Mouse (Mus musculus) CH12.LX (cell line): Measurements from ENCODE around the gene Acadvl. TPM values are rescaled to one million over a fixed set of nuclear protein-coding genes. Genes with fewer than 3 reads are reported as not detected.
A peak's percentile ranks its signal among the peaks of the same experiment; 100 is the strongest.

Experiments
- DNase-seq: peaks from one replicate; pipeline ENCODE4 v3.0.0-alpha.2; 2013; ENCODE audit errors: extremely low read depth
- H3K27ac ChIP-seq: 2 replicates; pipeline ENCODE4 v1.5.1; 2012; ENCODE audit warnings: low read depth, mild to moderate bottlenecking, control low read depth, moderate library complexity; ENCODE audit not compliant: insufficient read depth
- H3K27me3 ChIP-seq: replicated peaks from 2 replicates; pipeline ENCODE3; 2012; ENCODE audit warnings: inconsistent platforms
- H3K36me3 ChIP-seq, 2 experiments: replicated peaks in 1 of 2; 2 replicates each; pipeline versions ENCODE3 to v1.6.1; 2012; ENCODE audit warnings: inconsistent platforms in 1 of 2, low read length in 1 of 2, mild to moderate bottlenecking in 1 of 2, mixed read lengths in 1 of 2, moderate library complexity in 1 of 2; ENCODE audit not compliant: control insufficient read depth in 1 of 2, insufficient read depth in 1 of 2
- H3K4me1 ChIP-seq, 2 experiments: 2 replicates each; pipeline ENCODE4 v1.6.1; 2012; ENCODE audit warnings: inconsistent platforms in 1 of 2, moderate library complexity in 1 of 2; ENCODE audit not compliant: insufficient read depth in 2 of 2, control insufficient read depth in 1 of 2
- H3K4me2 ChIP-seq: 2 replicates; pipeline ENCODE4 v1.6.1; 2012; ENCODE audit warnings: low read depth, mild to moderate bottlenecking, control low read depth; ENCODE audit not compliant: poor library complexity, insufficient read depth, severe bottlenecking
- H3K4me3 ChIP-seq, 3 experiments: fragments of 150-350 bp in 1 of 3; sonication (generic) in 1 of 3; replicated peaks in 1 of 3; 2 replicates each; pipeline versions ENCODE3 to v1.5.1; 2011 to 2012; ENCODE audit warnings: low read depth in 2 of 3, low read length in 2 of 3, mild to moderate bottlenecking in 2 of 3, moderate library complexity in 2 of 3, control low read depth in 1 of 3, improper control_type of control experiment in 1 of 3, inconsistent platforms in 1 of 3, mixed read lengths in 1 of 3; ENCODE audit not compliant: poor library complexity in 1 of 3
- H3K79me2 ChIP-seq: replicated peaks from 2 replicates; pipeline ENCODE4 v1.6.1; 2012; ENCODE audit warnings: mild to moderate bottlenecking, moderate library complexity; ENCODE audit not compliant: control insufficient read depth, poor library complexity, insufficient read depth, severe bottlenecking; ENCODE audit errors: extremely low read depth
- H3K9ac ChIP-seq: 2 replicates; pipeline ENCODE4 v1.6.1; 2012; ENCODE audit warnings: low read depth, mild to moderate bottlenecking, control low read depth, moderate library complexity; ENCODE audit not compliant: insufficient read depth
- H3K9me3 ChIP-seq: replicated peaks from 2 replicates; pipeline ENCODE3; 2012; ENCODE audit warnings: low read length, inconsistent platforms, mixed read lengths
- BHLHE40 ChIP-seq: IDR thresholded peaks from 2 replicates; pipeline ENCODE4 v1.6.1; 2011; ENCODE audit warnings: mild to moderate bottlenecking, low read depth, low read length, improper control_type of control experiment
- CHD1 ChIP-seq: IDR thresholded peaks from 2 replicates; pipeline ENCODE4 v1.6.1; 2012; ENCODE audit warnings: low read depth, low read length, improper control_type of control experiment, inconsistent platforms
- CHD2 ChIP-seq: IDR thresholded peaks from 2 replicates; pipeline ENCODE4 v1.6.1; 2011; ENCODE audit warnings: low read length, improper control_type of control experiment
- CTCF ChIP-seq, 2 experiments: IDR thresholded peaks in 1 of 2; conservative IDR thresholded peaks in 1 of 2; 2 replicates each; pipeline ENCODE4 v1.5.1; 2011 to 2012; ENCODE audit warnings: low read depth in 2 of 2, low read length in 2 of 2, improper control_type of control experiment in 1 of 2, inconsistent platforms in 1 of 2, mild to moderate bottlenecking in 1 of 2, moderate library complexity in 1 of 2
- E2F4 ChIP-seq: IDR thresholded peaks from 2 replicates; pipeline ENCODE4 v1.6.1; 2011; ENCODE audit warnings: low read depth, low read length, improper control_type of control experiment; ENCODE audit not compliant: insufficient replicate concordance
- EP300 ChIP-seq: IDR thresholded peaks from 2 replicates; pipeline ENCODE4 v1.6.1; 2011; ENCODE audit warnings: low read length, improper control_type of control experiment
- IRF4 ChIP-seq: IDR thresholded peaks from 2 replicates; pipeline ENCODE4 v1.6.1; 2014; ENCODE audit warnings: low read depth, mild to moderate bottlenecking, inconsistent platforms, low read length, improper control_type of control experiment
- MAX ChIP-seq: IDR thresholded peaks from 2 replicates; pipeline ENCODE4 v1.6.1; 2011; ENCODE audit warnings: low read length, improper control_type of control experiment
- MEF2A ChIP-seq: IDR thresholded peaks from 2 replicates; pipeline ENCODE4 v1.6.1; 2014; ENCODE audit warnings: low read depth, mild to moderate bottlenecking, inconsistent platforms, low read length, improper control_type of control experiment, borderline replicate concordance
- MXI1 ChIP-seq: IDR thresholded peaks from 2 replicates; pipeline ENCODE4 v1.6.1; 2011; ENCODE audit warnings: mild to moderate bottlenecking, low read depth, low read length, improper control_type of control experiment
- MYC ChIP-seq: IDR thresholded peaks from 2 replicates; pipeline ENCODE4 v1.6.1; 2011; ENCODE audit warnings: low read depth, mild to moderate bottlenecking, improper control_type of control experiment, low read length
- NRF1 ChIP-seq: IDR thresholded peaks from 2 replicates; pipeline ENCODE4 v1.6.1; 2014; ENCODE audit warnings: low read depth, mild to moderate bottlenecking, inconsistent platforms, low read length, improper control_type of control experiment, moderate library complexity
- POLR2A ChIP-seq: IDR thresholded peaks from 2 replicates; pipeline ENCODE4 v1.6.1; 2011; ENCODE audit warnings: low read depth, mild to moderate bottlenecking, improper control_type of control experiment, low read length
- POLR2AphosphoS2 ChIP-seq: IDR thresholded peaks from 2 replicates; pipeline ENCODE4 v1.6.1; 2011; ENCODE audit warnings: low read depth, low read length, improper control_type of control experiment
- RCOR1 ChIP-seq: conservative IDR thresholded peaks from 2 replicates; pipeline ENCODE4 v1.6.1; 2012; ENCODE audit warnings: low read depth, mild to moderate bottlenecking, inconsistent platforms, low read length, improper control_type of control experiment
- UBTF ChIP-seq: IDR thresholded peaks from 2 replicates; pipeline ENCODE4 v1.6.1; 2012; ENCODE audit warnings: low read depth, mild to moderate bottlenecking, inconsistent platforms, low read length, improper control_type of control experiment, moderate library complexity
- USF1 ChIP-seq: IDR thresholded peaks from 2 replicates; pipeline ENCODE4 v1.6.1; 2014; ENCODE audit warnings: low read depth, mild to moderate bottlenecking, inconsistent platforms, low read length, improper control_type of control experiment
- ZC3H11A ChIP-seq: IDR thresholded peaks from 2 replicates; pipeline ENCODE4 v1.6.1; 2012; ENCODE audit warnings: low read depth, mild to moderate bottlenecking, inconsistent platforms, low read length, improper control_type of control experiment
- dilution Hi-C: fragments of 300-500 bp; cut with MboI; formaldehyde crosslinking; loops from 2 replicates; pipeline ENCODE4 v1.14.3; 2020; ENCODE audit warnings: low sequenced_read_pairs; ENCODE audit not compliant: extremely low pct_unique_long_range_greater_than_20kb, extremely low pct_ligation_motif_present
- in situ Hi-C: fragments of 300-500 bp; cut with MboI; formaldehyde crosslinking; loops from 3 replicates; pipeline ENCODE4 v1.14.3; 2019; ENCODE audit warnings: low sequenced_read_pairs, low pct_ligation_motif_present, low pct_unique_long_range_greater_than_20kb, mixed read lengths
- polyA plus RNA-seq: library from polyadenylated mRNA; unstranded; fragments of >175 nt; gene quantifications from 2 replicates; pipeline ENCODE4 v1.2.1, GENCODE M21; 2012; ENCODE audit warnings: low read depth; ENCODE audit not compliant: insufficient read length
- total RNA-seq, 2 experiments: library from RNA; depleted of rRNA; stranded (reverse); fragments of 300-350 nt in 1 of 2; fragments of >200 nt in 1 of 2; gene quantifications; 2 replicates each; pipeline ENCODE4 v1.2.3; 2012 to 2014

Gene Acadvl
- total and polyA plus RNA-seq, 3 experiments: 76.9 to 148 (median 81.8) TPM

DNA sequence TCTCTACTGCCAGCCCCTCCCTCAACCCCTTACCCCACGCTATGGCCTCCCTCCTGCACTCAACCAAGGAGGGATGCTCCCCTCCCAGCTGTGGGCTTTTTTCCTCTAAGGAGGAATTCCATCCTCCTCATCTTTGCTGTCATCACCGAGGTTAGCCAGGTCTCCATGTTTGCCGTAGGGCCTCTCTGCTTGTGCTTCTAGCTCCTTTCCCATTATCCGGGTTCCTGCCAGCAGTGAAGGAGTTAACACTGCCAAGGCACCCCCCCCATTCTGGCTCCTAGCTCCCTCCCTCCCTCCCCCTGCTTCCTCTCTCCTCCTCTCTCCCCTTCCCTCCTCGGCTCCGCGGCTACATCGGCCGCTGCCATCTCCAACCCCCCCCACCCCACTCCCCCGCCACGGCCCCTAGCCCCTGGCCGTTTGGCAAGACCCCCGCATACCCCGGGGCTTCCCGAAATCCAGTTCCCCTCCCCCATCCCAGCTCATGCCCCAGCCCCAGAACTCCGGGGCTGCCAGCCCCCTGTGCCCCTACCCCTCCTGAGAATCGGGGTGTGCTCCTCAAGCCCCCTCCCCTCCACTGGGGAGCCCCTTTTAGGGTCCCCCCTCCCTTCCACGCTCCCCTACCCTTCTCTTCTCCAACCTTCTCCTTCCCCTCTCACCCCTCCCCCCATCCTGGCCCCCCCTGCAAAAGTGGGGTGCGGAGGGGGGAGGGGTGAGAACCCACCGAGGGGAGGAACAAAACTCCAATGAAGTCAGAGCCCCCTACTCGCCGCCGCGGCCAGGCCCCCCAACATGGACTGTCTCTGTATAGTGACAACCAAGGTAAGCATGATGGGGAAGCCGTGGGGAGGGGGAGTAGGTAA, 3.1 kb upstream of the Acadvl start:
- H3K4me3 ChIP-seq: peak overlapping the region in 1 of 3 experiments; percentile 31
- H3K36me3 ChIP-seq: peaks cover 7 to 12% of the 10 kb centered on the region in 2 experiments
- H3K27ac ChIP-seq: no peak overlapping the region
- no peaks in the 10 kb centered on the region for H3K79me2 ChIP-seq
- dilution Hi-C loops (no loop called here), in situ Hi-C loops (loop anchor here (25.0 kb wide), 1 partner anchor 931 kb away; the partner anchor contains the start of genes Per1 and Vamp2)
- H3K9ac ChIP-seq: no peak overlapping the region
- no peak for DNase-seq
- peaks cover 6% of the 10 kb centered on the region for H3K27me3 ChIP-seq
- H3K4me1 ChIP-seq: peaks cover 20 to 43% of the 10 kb centered on the region in 2 experiments
- TF ChIP-seq CHD2 (peak; percentile 32; the same call in 1 of the 2 replicates), ZC3H11A (no peak)
- no peaks in the 10 kb centered on the region for H3K9me3 ChIP-seq
- H3K4me2 ChIP-seq: peak overlapping the region; percentile 19; the same call in 1 of the 2 replicates

DNA sequence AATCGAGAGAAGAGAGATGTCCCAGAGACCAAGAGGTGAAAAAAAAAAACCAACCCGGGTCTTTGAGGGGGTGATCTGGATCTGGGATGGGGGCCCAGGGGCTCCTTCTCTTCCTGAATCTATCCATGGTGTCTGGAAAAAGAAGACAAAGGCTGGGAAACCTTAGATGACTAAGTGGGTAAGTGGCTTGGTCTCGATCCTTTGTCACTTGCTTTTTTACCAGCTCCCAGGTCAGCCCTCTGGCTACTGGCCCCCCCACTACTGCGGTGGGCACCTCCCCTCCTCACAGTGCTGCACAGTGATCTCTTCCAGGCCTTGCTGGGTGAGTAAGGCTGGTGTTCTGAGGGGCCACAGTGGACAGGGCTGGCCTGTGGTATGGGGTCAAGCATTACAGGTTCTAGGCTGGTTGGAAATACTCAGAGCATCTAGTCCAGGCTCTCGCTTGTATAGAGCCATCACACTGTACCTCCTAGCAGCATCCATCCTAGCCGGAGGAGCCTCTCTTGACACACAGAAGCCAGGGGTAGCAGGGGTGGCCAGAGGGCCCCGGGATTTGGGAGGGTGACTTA, 2.1 kb upstream of the Acadvl start:
- in situ Hi-C loops: loop anchor here (25.0 kb wide), 1 partner anchor 930 kb away; the partner anchor contains the start of genes Per1 and Vamp2
- dilution Hi-C loops: no loop called here
- H3K79me2 ChIP-seq: no peaks in the 10 kb centered on the region
- peaks cover 3% of the 10 kb centered on the region for H3K27me3 ChIP-seq
- no peak overlapping the region for H3K4me2 ChIP-seq
- H3K4me3 ChIP-seq: no peak overlapping the region
- H3K27ac ChIP-seq: no peak overlapping the region
- no peak for TF ChIP-seq CHD1
- TF ChIP-seq NRF1: no peak
- TF ChIP-seq UBTF: no peak
- no peak for TF ChIP-seq POLR2AphosphoS2
- no peak for TF ChIP-seq MAX
- TF ChIP-seq ZC3H11A: no peak
- TF ChIP-seq CTCF (conservative IDR thresholded peaks at IDR 0.05 in 1 of 2, IDR thresholded peaks at IDR 0.05 in 1 of 2; ENCODE audit: low read depth in 2 of 2, low read length in 2 of 2): no peak
- no peak for TF ChIP-seq EP300
- TF ChIP-seq USF1: no peak
- no peak for TF ChIP-seq E2F4
- TF ChIP-seq CHD2: no peak
- TF ChIP-seq MXI1: no peak
- no peak for TF ChIP-seq MYC
- no peak for TF ChIP-seq RCOR1
- TF ChIP-seq MEF2A: no peak
- no peak for TF ChIP-seq POLR2A
- TF ChIP-seq IRF4: no peak
- TF ChIP-seq BHLHE40: no peak
- H3K9ac ChIP-seq: no peak overlapping the region
- no peaks in the 10 kb centered on the region for H3K9me3 ChIP-seq
- peaks cover 18 to 22% of the 10 kb centered on the region in 2 experiments for H3K36me3 ChIP-seq
- peaks cover 22 to 43% of the 10 kb centered on the region in 2 experiments for H3K4me1 ChIP-seq
- DNase-seq: no peak
